17 mouse cellular contexts compared by ENCODE assay signal in the genomic region with DNA sequence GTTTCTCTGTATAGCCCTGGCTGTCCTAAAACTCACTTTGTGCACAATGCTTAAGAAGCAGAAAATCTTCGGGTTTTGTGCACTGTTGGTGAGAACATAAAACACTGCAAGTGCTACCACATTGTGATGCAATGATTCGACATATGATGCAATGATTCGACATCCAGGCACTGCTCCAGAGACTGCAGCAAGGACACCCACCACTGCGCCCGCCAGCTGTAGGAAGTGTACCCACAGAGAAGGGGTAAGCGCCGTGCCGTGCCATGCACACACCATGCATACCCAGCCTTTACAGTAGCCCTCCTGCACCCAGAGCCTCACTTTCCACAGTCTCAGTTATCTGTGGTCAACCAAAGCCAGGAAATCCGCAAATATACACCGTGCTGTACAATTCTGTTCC. TPM values are rescaled to one million over a fixed set of nuclear protein-coding genes. Genes with fewer than 3 reads are reported as not detected.
DNase-seq lines count a peak whose midpoint lies in the region; ATAC-seq and TF ChIP-seq lines count a peak whose summit lies in the region.
"Had no signal": no experiment of that assay in that cellular context is flagged by ENCODE, and none has a peak within 500 bp of the region (broad histone marks: within the 10 kb centered on the region; RNA-seq: fewer than 3 reads in every experiment).

No protein-coding gene starts in this region.

- ATAC-seq in intestine, embryonic 16.5 days, result no peak
- ATAC-seq: CD4-positive, CD25-positive, alpha-beta regulatory T cell, adult 4 months had no signal

- H3K27me3 ChIP-seq in MEL (ENCODE audit: control insufficient read depth in 1 of 2, insufficient read depth in 2 of 2, low read length in 2 of 2), result no peaks in the 10 kb centered on the region
- H3K27me3 ChIP-seq in intestine, embryonic 16.5 days (replicated peaks; ENCODE audit: control insufficient read depth, insufficient read depth, low read length), result no peaks in the 10 kb centered on the region
- H3K27me3 ChIP-seq in thymus, adult 2 months (ENCODE audit: control insufficient read depth, insufficient read depth, low read length), result no peaks in the 10 kb centered on the region
- H3K27me3 ChIP-seq: hindbrain, embryonic 13.5 days; liver, embryonic 13.5 days; stomach, embryonic 15.5 days had no signal

- TF ChIP-seq CTCF in gastrocnemius, adult 2 months (IDR thresholded peaks at IDR 0.05), result no peak
- no peak for TF ChIP-seq CTCF in MEL (IDR thresholded peaks at IDR 0.05 in 2 of 3, conservative IDR thresholded peaks at IDR 0.05 in 1 of 3; ENCODE audit: control insufficient read depth in 1 of 3, insufficient read depth in 1 of 3, low read depth in 2 of 3, low read length in 3 of 3, poor library complexity in 1 of 3, severe bottlenecking in 1 of 3)
- no peak for TF ChIP-seq CTCF in thymus, adult 2 months (IDR thresholded peaks at IDR 0.05; ENCODE audit: borderline replicate concordance, control insufficient read depth, extremely low read depth, insufficient read depth, low read length, poor library complexity)

- peak in 1 of 2 experiments; percentile 47; a peak in 1 of 4 replicates for TF ChIP-seq EP300 in MEL (IDR thresholded peaks at IDR 0.05; ENCODE audit: low read depth in 1 of 2, low read length in 2 of 2)

- peak; percentile 13 for DNase-seq in gastrocnemius, adult 2 months
- no peak for DNase-seq in gastrocnemius, postnatal 14 days
- DNase-seq in MEL (ENCODE audit: low read depth, low spot score), result peak; percentile 80
- DNase-seq in fat pad, adult 2 months (ENCODE audit: extremely low read depth, low read depth, low spot score), result peak; percentile 30
- DNase-seq in naive thymus-derived CD4-positive, alpha-beta T cell, adult 2 months (ENCODE audit: low read depth), result peak; percentile 22
- DNase-seq in Muller cell, postnatal 12 days (ENCODE audit: inconsistent ontology term), result no peak
- no peak for DNase-seq in thymus, adult 2 months
- DNase-seq: cerebellum, adult 8-10 months; embryo, embryonic 11 days; kidney, adult 11 months; kidney, postnatal 4 days; liver, embryonic 13.5 days had no signal

- TF ChIP-seq RAD21 in MEL (IDR thresholded peaks at IDR 0.05; ENCODE audit: low read depth, low read length), result no peak

- H3K4me1 ChIP-seq in MEL (ENCODE audit: control insufficient read depth in 1 of 2, insufficient read depth in 2 of 2, low read length in 2 of 2), result peaks cover 14 to 17% of the 10 kb centered on the region in 2 experiments; a peak in 3 of 4 replicates
- no peaks in the 10 kb centered on the region for H3K4me1 ChIP-seq in intestine, embryonic 16.5 days (ENCODE audit: control insufficient read depth, insufficient read depth, low read length)
- no peaks in the 10 kb centered on the region; the same call in 1 of the 2 replicates for H3K4me1 ChIP-seq in thymus, adult 2 months (replicated peaks; ENCODE audit: control insufficient read depth, insufficient read depth, low read length)
- H3K4me1 ChIP-seq: hindbrain, embryonic 13.5 days; liver, embryonic 13.5 days; stomach, embryonic 15.5 days had no signal

- H3K79me2 ChIP-seq in MEL (ENCODE audit: control insufficient read depth, insufficient read depth, low read length, poor library complexity), result peaks cover 8% of the 10 kb centered on the region; the same call in 1 of the 2 replicates

- intact Hi-C loops in gastrocnemius, adult 2 months (cut with DNase I), result no loop called here
- intact Hi-C loops in gastrocnemius, postnatal 14 days (cut with DNase I; ENCODE audit: low total_unique reads), result no loop called here

- no peaks in the 10 kb centered on the region for H3K9me3 ChIP-seq in MEL (replicated peaks; ENCODE audit: insufficient read depth, low read length)
- no peaks in the 10 kb centered on the region for H3K9me3 ChIP-seq in intestine, embryonic 16.5 days (ENCODE audit: control insufficient read depth, low read length)
- H3K9me3 ChIP-seq: hindbrain, embryonic 13.5 days; liver, embryonic 13.5 days; stomach, embryonic 15.5 days had no signal

- WGBS in intestine, embryonic 16.5 days, result 94% methylated on average over 10 of the region's 10 CpGs
- whole genome bisulfite sequencing in thymus, adult 2 months, result 55% methylated on average over 10 of the region's 10 CpGs

- H3K9ac ChIP-seq in MEL (ENCODE audit: control insufficient read depth, low read depth, low read length, poor library complexity, severe bottlenecking), result no peak overlapping the region; the same call in 1 of the 2 replicates
- H3K9ac ChIP-seq in intestine, embryonic 16.5 days (ENCODE audit: low read depth, low read length), result no peak overlapping the region
- H3K9ac ChIP-seq: hindbrain, embryonic 13.5 days; liver, embryonic 13.5 days; stomach, embryonic 15.5 days had no signal

- TF ChIP-seq POLR2A in MEL (IDR thresholded peaks at IDR 0.05; ENCODE audit: control insufficient read depth in 1 of 2, insufficient read depth in 1 of 2, low read depth in 1 of 2, low read length in 2 of 2, poor library complexity in 1 of 2), result peak in 1 of 2 experiments; percentile 47; a peak in 1 of 4 replicates
- TF ChIP-seq POLR2A in thymus, adult 2 months (IDR thresholded peaks at IDR 0.05; ENCODE audit: control insufficient read depth, extremely low read depth, insufficient read depth, low read length, poor library complexity), result no peak

- no peak overlapping the region for H3K4me3 ChIP-seq in gastrocnemius, adult 2 months
- no peak overlapping the region for H3K4me3 ChIP-seq in MEL (ENCODE audit: control insufficient read depth in 1 of 2, insufficient read depth in 1 of 2, low read depth in 2 of 2, low read length in 2 of 2)
- no peak overlapping the region for H3K4me3 ChIP-seq in intestine, embryonic 16.5 days (ENCODE audit: low read length)
- H3K4me3 ChIP-seq in thymus, adult 2 months (ENCODE audit: control insufficient read depth, insufficient read depth, low read length), result no peak overlapping the region
- H3K4me3 ChIP-seq: erythroblast, embryonic 14.5 days; hindbrain, embryonic 13.5 days; liver, embryonic 13.5 days; stomach, embryonic 15.5 days had no signal

- peaks cover 31 to 97% of the 10 kb centered on the region in 2 experiments for H3K36me3 ChIP-seq in MEL (ENCODE audit: control insufficient read depth in 1 of 2, insufficient read depth in 2 of 2, low read length in 2 of 2)
- peaks cover 22% of the 10 kb centered on the region for H3K36me3 ChIP-seq in intestine, embryonic 16.5 days (ENCODE audit: control insufficient read depth, insufficient read depth, low read length)
- H3K36me3 ChIP-seq in thymus, adult 2 months (ENCODE audit: control insufficient read depth, insufficient read depth, low read length), result peaks cover 77% of the 10 kb centered on the region

- H3K27ac ChIP-seq in gastrocnemius, adult 2 months, result no peak overlapping the region
- peak overlapping the region; percentile 3 for H3K27ac ChIP-seq in MEL (ENCODE audit: control insufficient read depth, low read depth, low read length)
- no peak overlapping the region for H3K27ac ChIP-seq in intestine, embryonic 16.5 days (ENCODE audit: low read length)
- H3K27ac ChIP-seq in thymus, adult 2 months (ENCODE audit: control insufficient read depth, insufficient read depth, low read length), result no peak overlapping the region
- H3K27ac ChIP-seq: hindbrain, embryonic 13.5 days; liver, embryonic 13.5 days; stomach, embryonic 15.5 days had no signal

- no peak overlapping the region for H3K4me2 ChIP-seq in intestine, embryonic 16.5 days (ENCODE audit: low read depth, low read length)
- H3K4me2 ChIP-seq: hindbrain, embryonic 13.5 days; liver, embryonic 13.5 days; stomach, embryonic 15.5 days had no signal

TF ChIP-seq in MEL, 35 proteins besides CTCF, POLR2A, EP300 and RAD21 (continues in another document):
- no peak for TF ChIP-seq ELF1 (IDR thresholded peaks at IDR 0.05; ENCODE audit: low read depth, low read length)
- TF ChIP-seq BHLHE40 (IDR thresholded peaks at IDR 0.05; ENCODE audit: borderline replicate concordance, low read depth, low read length), result 0 out of 2 replicates have a peak, but pooled peaks have one; percentile 12
- no peak for TF ChIP-seq MAZ (IDR thresholded peaks at IDR 0.05; ENCODE audit: low read depth, low read length)
- 0 out of 2 replicates have a peak, but pooled peaks have one; percentile 26 for TF ChIP-seq MYC (IDR thresholded peaks at IDR 0.05; ENCODE audit: low read depth, low read length)
- TF ChIP-seq ZC3H11A (IDR thresholded peaks at IDR 0.05; ENCODE audit: low read depth, low read length), result no peak
- TF ChIP-seq E2F4 (IDR thresholded peaks at IDR 0.05; ENCODE audit: borderline replicate concordance, low read depth, low read length), result no peak
- TF ChIP-seq CHD1 (IDR thresholded peaks at IDR 0.05; ENCODE audit: low read depth, low read length), result peak; percentile 85; the same call in 1 of the 2 replicates
- TF ChIP-seq SIN3A (IDR thresholded peaks at IDR 0.05; ENCODE audit: low read length), result peak; percentile 31; the same call in 1 of the 2 replicates
- 0 out of 2 replicates have a peak, but pooled peaks have one; percentile 2 for TF ChIP-seq SMC3 (IDR thresholded peaks at IDR 0.05; ENCODE audit: low read depth, low read length)
- peak; percentile 9; the same call in 1 of the 2 replicates for TF ChIP-seq NRF1 (IDR thresholded peaks at IDR 0.05; ENCODE audit: insufficient read depth, low read depth, low read length, poor library complexity, severe bottlenecking)

RNA-seq across cellular contexts. Expression of gene Anln, which starts 22.4 kb away (rescaled TPM):
- total RNA-seq in gastrocnemius, adult 2 months (2021), result under 1 TPM; 0.64 to 0.69 TPM
- 1 to 10 TPM; 4.9 to 5.1 TPM for total RNA-seq in gastrocnemius, postnatal 14 days (2021)
- 93.3 and 105 TPM in 2 replicates for total RNA-seq in MEL (2012; rRNA removed)
- polyA plus RNA-seq in MEL (2012; ENCODE audit: insufficient read depth in 1 of 2, insufficient read length in 2 of 2, low read depth in 1 of 2, low replicate concordance in 2 of 2, missing spikeins in 1 of 2), result 100 to 1,000 TPM in 1 of 2 experiments, 10 to 100 TPM in 1; 93.3 to 114 TPM
- 35.7 and 36.0 TPM in 2 replicates for polyA plus RNA-seq in intestine, embryonic 16.5 days (2015; fragmentation: Nextera tagmentation; extraction: Ambion mirVana)
- 11.1 and 11.2 TPM in 2 replicates for polyA plus RNA-seq in thymus, adult 2 months (2012; rRNA removed)

RNA-seq across cellular contexts. Expression of gene 9530077C05Rik, which starts 44.7 kb away (rescaled TPM):
- total RNA-seq in gastrocnemius, adult 2 months (2021), result under 1 TPM; 0.36 to 0.59 TPM
- under 1 TPM; 0.33 to 0.39 TPM for total RNA-seq in gastrocnemius, postnatal 14 days (2021)
- 4.1 and 4.5 TPM in 2 replicates for total RNA-seq in MEL (2012; rRNA removed)
- polyA plus RNA-seq in MEL (2012; ENCODE audit: insufficient read depth in 1 of 2, insufficient read length in 2 of 2, low read depth in 1 of 2, low replicate concordance in 2 of 2, missing spikeins in 1 of 2), result 1 to 10 TPM in 1 of 2 experiments, not detected in 1; 6.9 TPM
- polyA plus RNA-seq in intestine, embryonic 16.5 days (2015; fragmentation: Nextera tagmentation; extraction: Ambion mirVana), result 3.0 and 3.4 TPM in 2 replicates
- 1.9 and 2.1 TPM in 2 replicates for polyA plus RNA-seq in thymus, adult 2 months (2012; rRNA removed)

RNA-seq across cellular contexts. Expression of gene Zfp810, which starts 59.2 kb away (rescaled TPM):
- under 1 TPM; 0.54 to 0.98 TPM for total RNA-seq in gastrocnemius, adult 2 months (2021)
- total RNA-seq in gastrocnemius, postnatal 14 days (2021), result 1 to 10 TPM; 1.4 to 1.6 TPM
- total RNA-seq in MEL (2012; rRNA removed), result not detected in 2 replicates
- under 1 TPM in 1 of 2 experiments, not detected in 1; 0.13 TPM for polyA plus RNA-seq in MEL (2012; ENCODE audit: insufficient read depth in 1 of 2, insufficient read length in 2 of 2, low read depth in 1 of 2, low replicate concordance in 2 of 2, missing spikeins in 1 of 2)
- polyA plus RNA-seq in intestine, embryonic 16.5 days (2015; fragmentation: Nextera tagmentation; extraction: Ambion mirVana), result 11.8 and 12.7 TPM in 2 replicates
- polyA plus RNA-seq in thymus, adult 2 months (2012; rRNA removed), result 10.9 and 11.5 TPM in 2 replicates

Comparison
In these comparisons a context has a peak if more than half of its experiments do, and no peak if none do; other contexts are left out.
1. DNase-seq: peak in gastrocnemius, adult 2 months (single experiment), MEL (single experiment), fat pad, adult 2 months (single experiment) and naive thymus-derived CD4-positive, alpha-beta T cell, adult 2 months (single experiment); none in gastrocnemius, postnatal 14 days (single experiment), Muller cell, postnatal 12 days (single experiment) and thymus, adult 2 months (single experiment).
2. RNA of gene Anln, which starts 22.4 kb away (total RNA-seq): 93.3 to 105 TPM in MEL; 4.9 to 5.1 TPM in gastrocnemius, postnatal 14 days and 0.64 to 0.69 TPM in gastrocnemius, adult 2 months; every median in the first group is over 10 times any median in the second.